Mouse (Mus musculus): ENCODE results near the gene Eif4b. TPM values are rescaled to one million over a fixed set of nuclear protein-coding genes. Genes with fewer than 3 reads are reported as not detected.

The Eif4b gene
- total RNA-seq (2021), result 100 to 1,000 TPM; 187 to 246 TPM
- long read RNA-seq, experiment 1, transcript Eif4b-201 (15 exons, 3,854 nt), result major isoform, 69 of 110 reads
- long read RNA-seq, experiment 1, partial matches to known transcripts, result 36 of 110 reads
- long read RNA-seq, experiment 1, other reads (novel, unspliced or antisense), result 5 of 110 reads
- long read RNA-seq, experiment 2, transcript Eif4b-201 (15 exons, 3,854 nt), result major isoform, 105 of 156 reads
- long read RNA-seq, experiment 2, partial matches to known transcripts, result 40 of 156 reads
- long read RNA-seq, experiment 2, other reads (novel, unspliced or antisense), result 11 of 156 reads

GRCm38 (mm10) chr15:102073559-102074069, at the start of gene Eif4b:
Gene Eif4b, plus strand, starts transcription at chr15:102073773.
- no peak for TF ChIP-seq CTCF (IDR thresholded peaks at IDR 0.05)
- Histone ChIP-seq H3K4me3 (peak within 1 kb of the TSS; percentile 90), H3K27ac (peak within 1 kb of the TSS; percentile 98)
- peak; percentile 100 for DNase-seq
- intact Hi-C loops (cut with DNase I), result loop anchor here (5.0 to 10.0 kb wide), 2 partner anchors 751 to 1459 kb away; partner anchors contain the start of gene Dazap2

GRCm38 (mm10) chr15:102023888-102024287, 49.7 kb upstream of the Eif4b start:
- intact Hi-C loops (cut with DNase I), result no loop called here
- no peak for DNase-seq
- no peak for TF ChIP-seq CTCF (IDR thresholded peaks at IDR 0.05)
- no peak overlapping the region for H3K27ac ChIP-seq
- H3K4me3 ChIP-seq, result no peak overlapping the region

- peak overlapping the region; percentile 49 for H3K4me3 ChIP-seq
- intact Hi-C loops (cut with DNase I), result no loop called here
- TF ChIP-seq CTCF (IDR thresholded peaks at IDR 0.05), result no peak
- no peak overlapping the region for H3K27ac ChIP-seq
- no peak for DNase-seq
Measured at GRCm38 (mm10) chr15:102025136-102025872, 48.3 kb upstream of the Eif4b start.

GRCm38 (mm10) chr15:102026430-102026829, 47.1 kb upstream of the Eif4b start:
- DNase-seq, result no peak
- TF ChIP-seq CTCF (IDR thresholded peaks at IDR 0.05), result no peak
- intact Hi-C loops (cut with DNase I), result no loop called here
- Histone ChIP-seq H3K27ac (no peak overlapping the region), H3K4me3 (no peak overlapping the region)

- Histone ChIP-seq H3K27ac (no peak within 1 kb of the TSS), H3K4me3 (peak within 1 kb of the TSS; percentile 51)
- intact Hi-C loops (cut with DNase I), result no loop called here
- TF ChIP-seq CTCF (IDR thresholded peaks at IDR 0.05), result no peak
- DNase-seq, result no peak
Measured at GRCm38 (mm10) chr15:102028040-102028439, 45.5 kb upstream of the Eif4b start, which contains the start of gene Krt18. Gene Krt18, plus strand, starts transcription at chr15:102028180.

- DNase-seq, result no peak
- Histone ChIP-seq H3K4me3 (no peak overlapping the region), H3K27ac (no peak overlapping the region)
- TF ChIP-seq CTCF (IDR thresholded peaks at IDR 0.05), result no peak
- intact Hi-C loops (cut with DNase I), result loop anchor here (5.0 kb wide), 1 partner anchor 37 kb away; no protein-coding TSS in a partner anchor
Measured at GRCm38 (mm10) chr15:102034121-102035053, 39.2 kb upstream of the Eif4b start.

GRCm38 (mm10) chr15:102040277-102040676, 33.3 kb upstream of the Eif4b start:
- Histone ChIP-seq H3K27ac (no peak overlapping the region), H3K4me3 (no peak overlapping the region)
- no peak for TF ChIP-seq CTCF (IDR thresholded peaks at IDR 0.05)
- intact Hi-C loops (cut with DNase I), result no loop called here
- DNase-seq, result no peak

- peak overlapping the region; percentile 36 for H3K4me3 ChIP-seq
- no peak overlapping the region for H3K27ac ChIP-seq
- TF ChIP-seq CTCF (IDR thresholded peaks at IDR 0.05), result no peak
- DNase-seq, result no peak
- intact Hi-C loops (cut with DNase I), result no loop called here
Measured at GRCm38 (mm10) chr15:102041951-102042350, 31.6 kb upstream of the Eif4b start.

- Histone ChIP-seq H3K27ac (no peak overlapping the region), H3K4me3 (no peak overlapping the region)
- no peak for TF ChIP-seq CTCF (IDR thresholded peaks at IDR 0.05)
- DNase-seq, result no peak
- intact Hi-C loops (cut with DNase I), result no loop called here
Measured at GRCm38 (mm10) chr15:102044745-102045144, 28.8 kb upstream of the Eif4b start.

GRCm38 (mm10) chr15:102045691-102046090, 27.9 kb upstream of the Eif4b start:
- no peak for DNase-seq
- no peak for TF ChIP-seq CTCF (IDR thresholded peaks at IDR 0.05)
- no peak overlapping the region for H3K4me3 ChIP-seq
- no peak overlapping the region for H3K27ac ChIP-seq
- intact Hi-C loops (cut with DNase I), result no loop called here

- Histone ChIP-seq H3K4me3 (no peak overlapping the region), H3K27ac (no peak overlapping the region)
- DNase-seq, result no peak
- TF ChIP-seq CTCF (IDR thresholded peaks at IDR 0.05), result no peak
- intact Hi-C loops (cut with DNase I), result no loop called here
Measured at GRCm38 (mm10) chr15:102048006-102048405, 25.6 kb upstream of the Eif4b start.

GRCm38 (mm10) chr15:102049871-102050270, 23.7 kb upstream of the Eif4b start:
- no peak for TF ChIP-seq CTCF (IDR thresholded peaks at IDR 0.05)
- DNase-seq, result no peak
- Histone ChIP-seq H3K4me3 (no peak overlapping the region), H3K27ac (no peak overlapping the region)
- intact Hi-C loops (cut with DNase I), result no loop called here

All from gastrocnemius, adult 2 months (tissue).